Mouse (Mus musculus) hindbrain, embryonic 13.5 days (tissue): ENCODE measurements around the gene Gm2000. TPM values are rescaled to one million over a fixed set of nuclear protein-coding genes. Genes with fewer than 3 reads are reported as not detected.

Source experiments
- ATAC-seq: fragments of 200-750 bp; cut with Nextera tagmentation; 2 replicates; pipeline ENCODE4 v1.8.0; 2017; ENCODE audit warnings: moderate TSS enrichment; ENCODE audit not compliant: low FRiP score
- H3K27ac ChIP-seq: fragments of 300-500 bp; sonication (generic); 2 replicates; pipeline ENCODE4 v1.5.1; 2015; ENCODE audit warnings: inconsistent platforms, mild to moderate bottlenecking, moderate library complexity
- H3K27me3 ChIP-seq: fragments of 300-500 bp; sonication (generic); 2 replicates; pipeline ENCODE4 v1.6.1; 2015; ENCODE audit warnings: mild to moderate bottlenecking, inconsistent platforms
- H3K36me3 ChIP-seq: fragments of 300-500 bp; sonication (generic); 2 replicates; pipeline ENCODE4 v1.6.1; 2015; ENCODE audit warnings: mild to moderate bottlenecking, inconsistent platforms
- H3K4me1 ChIP-seq: fragments of 300-500 bp; sonication (generic); replicated peaks from 2 replicates; pipeline ENCODE4 v1.6.1; 2015; ENCODE audit warnings: inconsistent platforms
- H3K4me2 ChIP-seq: fragments of 300-500 bp; sonication (generic); 2 replicates; pipeline ENCODE4 v1.6.1; 2015; ENCODE audit warnings: inconsistent platforms, mild to moderate bottlenecking, moderate library complexity
- H3K4me3 ChIP-seq: fragments of 300-500 bp; sonication (generic); 2 replicates; pipeline ENCODE4 v1.5.1; 2015; ENCODE audit warnings: mild to moderate bottlenecking, inconsistent platforms
- H3K9ac ChIP-seq: fragments of 300-500 bp; sonication (generic); 2 replicates; pipeline ENCODE4 v1.6.1; 2015; ENCODE audit warnings: mild to moderate bottlenecking, inconsistent platforms
- H3K9me3 ChIP-seq: fragments of 300-500 bp; sonication (generic); 2 replicates; pipeline ENCODE4 v1.6.1; 2016; ENCODE audit warnings: inconsistent platforms
- WGBS: fragments of 180-500 bp; shearing (Covaris S2); methylation state at CpG from one replicate; pipeline ENCODE4 v1.1.7; 2015; 5-methylcytosine and 5-hydroxymethylcytosine counted together
- polyA plus RNA-seq: library from polyadenylated mRNA; unstranded; fragments of >200 nt; fragmentation: Nextera tagmentation; extraction: Ambion mirVana; gene quantifications from 2 replicates; pipeline ENCODE4 v1.2.1, GENCODE M21; 2015

Gene Gm2000
- polyA plus RNA-seq, 1 experiment from 2014 or later = 588 TPM

DNA sequence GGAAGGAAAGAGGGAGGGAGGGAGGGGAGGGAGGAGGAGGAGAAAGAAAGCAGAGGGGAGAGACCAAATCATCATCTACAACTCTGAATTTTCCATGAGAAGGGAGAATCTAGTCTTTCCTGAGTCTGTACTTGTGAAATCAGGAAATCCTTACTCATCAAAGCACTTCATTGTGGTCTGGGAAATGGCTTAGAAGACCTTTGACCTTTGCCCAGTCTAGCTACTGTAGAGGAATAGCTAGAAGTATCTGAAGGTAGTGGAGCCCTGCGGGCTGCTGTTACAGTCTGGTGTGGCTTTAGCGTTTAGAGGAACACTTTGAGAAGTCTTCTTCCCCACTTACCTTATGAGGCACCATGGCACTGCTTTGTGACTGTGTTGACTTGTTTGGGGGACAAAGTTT lies 36.7 kb downstream of the Gm2000 start:
- Histone ChIP-seq H3K9me3 (no peaks in the 10 kb centered on the region), H3K4me2 (no peak overlapping the region), H3K9ac (no peak overlapping the region), H3K4me1 (no peaks in the 10 kb centered on the region), H3K36me3 (no peaks in the 10 kb centered on the region), H3K27ac (no peak overlapping the region), H3K27me3 (no peaks in the 10 kb centered on the region), H3K4me3 (no peak overlapping the region)
- WGBS = 59% methylated on average over 2 of the region's 2 CpGs
- no peak for ATAC-seq

DNA sequence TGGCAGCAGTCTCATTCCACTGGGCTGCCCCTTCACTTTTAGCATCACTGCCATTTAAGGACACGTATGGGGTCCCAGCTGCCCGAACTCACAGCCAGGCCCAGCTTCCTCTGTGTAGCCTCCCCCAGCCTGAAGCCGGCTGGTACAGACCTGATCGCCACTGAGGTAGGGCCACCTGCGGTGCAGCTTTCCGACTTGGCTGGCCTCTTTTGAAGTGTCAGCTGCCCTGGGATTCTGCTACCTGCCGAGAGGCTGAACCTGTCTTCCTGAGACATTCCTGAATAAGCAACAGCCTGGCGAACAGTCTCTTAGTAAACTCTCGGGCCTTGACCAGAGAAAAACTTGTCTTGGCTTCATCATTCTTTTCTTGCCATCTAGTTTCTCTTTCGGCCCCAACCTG lies 37.4 kb downstream of the Gm2000 start:
- Histone ChIP-seq H3K4me2 (no peak overlapping the region), H3K27ac (no peak overlapping the region), H3K4me1 (no peaks in the 10 kb centered on the region), H3K27me3 (no peaks in the 10 kb centered on the region), H3K36me3 (no peaks in the 10 kb centered on the region), H3K9me3 (no peaks in the 10 kb centered on the region), H3K9ac (no peak overlapping the region), H3K4me3 (no peak overlapping the region)
- no peak for ATAC-seq
- WGBS = 40% methylated on average over 10 of the region's 10 CpGs

DNA sequence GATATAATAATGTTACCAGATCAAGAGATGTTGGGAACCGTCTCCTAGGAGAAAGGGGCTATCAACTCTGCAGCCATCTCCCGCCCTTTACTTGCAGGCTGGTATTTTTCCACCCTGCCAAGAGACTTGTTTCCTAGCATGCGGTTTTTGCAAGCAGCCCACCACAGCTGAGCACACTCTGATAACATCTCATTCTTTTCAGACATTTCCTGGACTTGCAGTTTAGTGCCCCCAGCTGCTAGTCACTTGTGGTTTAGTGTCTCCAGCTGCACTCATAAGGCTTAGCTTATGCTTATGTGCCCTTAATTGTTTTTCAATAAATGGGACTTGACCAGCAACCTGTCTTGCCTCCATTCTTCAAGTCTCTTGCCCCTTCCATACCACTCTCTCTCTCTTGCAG lies 42.2 kb downstream of the Gm2000 start:
- Histone ChIP-seq H3K27me3 (0 out of 2 replicates have a peak, but pooled peaks cover 4% of the 10 kb centered on the region), H3K9me3 (no peaks in the 10 kb centered on the region), H3K36me3 (no peaks in the 10 kb centered on the region), H3K4me1 (no peaks in the 10 kb centered on the region), H3K4me3 (no peak overlapping the region), H3K9ac (no peak overlapping the region), H3K27ac (no peak overlapping the region), H3K4me2 (no peak overlapping the region)
- no peak for ATAC-seq
- WGBS = 78% methylated on average over 3 of the region's 3 CpGs

DNA sequence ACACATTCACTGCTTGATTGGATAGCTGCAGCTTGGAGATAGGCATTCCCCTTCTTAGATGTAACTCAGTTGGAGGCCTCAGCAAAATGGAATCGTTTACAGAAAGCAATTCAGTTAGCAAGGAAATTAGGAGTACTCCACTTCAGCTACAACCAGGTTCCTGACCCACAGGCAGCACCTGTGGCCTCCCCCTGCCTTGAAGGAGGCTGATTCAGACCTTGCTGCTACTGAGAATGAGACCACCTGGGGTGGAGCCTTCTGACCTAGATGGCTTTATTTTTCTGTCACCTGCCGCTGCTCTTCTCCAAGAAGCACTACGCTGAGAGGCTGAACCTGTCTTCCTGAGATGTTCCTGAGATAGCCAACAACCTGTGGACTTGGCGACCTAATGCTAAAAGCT lies 42.7 kb downstream of the Gm2000 start:
- Histone ChIP-seq H3K9me3 (no peaks in the 10 kb centered on the region), H3K9ac (no peak overlapping the region), H3K4me1 (no peaks in the 10 kb centered on the region), H3K4me3 (no peak overlapping the region), H3K36me3 (no peaks in the 10 kb centered on the region), H3K27ac (no peak overlapping the region), H3K4me2 (no peak overlapping the region), H3K27me3 (0 out of 2 replicates have a peak, but pooled peaks cover 4% of the 10 kb centered on the region)
- WGBS = 80% methylated on average over 4 of the region's 4 CpGs
- no peak for ATAC-seq

Other genes starting within 250 kb of the Gm2000 start
- 4.3 and 6.4 TPM in 2 replicates for gene Fam163a, start 161.0 kb upstream of the Gm2000 start, polyA plus RNA-seq
- gene Tdrd5, start 62.4 kb upstream of the Gm2000 start, polyA plus RNA-seq = 0.39 and 0.58 TPM in 2 replicates
- gene Nphs2, start 55.3 kb upstream of the Gm2000 start, polyA plus RNA-seq = 0.12 TPM in 1 of 2 replicates, not detected in the other
- gene Axdnd1, start 55.1 kb downstream of the Gm2000 start, polyA plus RNA-seq = 0.18 and 0.22 TPM in 2 replicates
- gene Soat1, start 108.3 kb downstream of the Gm2000 start, polyA plus RNA-seq = 12.3 and 12.6 TPM in 2 replicates
- 0.52 and 0.79 TPM in 2 replicates for gene Gm10031, start 158.0 kb downstream of the Gm2000 start, polyA plus RNA-seq
- gene Abl2, start 192.7 kb downstream of the Gm2000 start, polyA plus RNA-seq = 5.8 and 6.7 TPM in 2 replicates